Mouse (Mus musculus) heart, embryonic 15.5 days (tissue): ENCODE results near the gene Ndufaf2. TPM values are rescaled to one million over a fixed set of nuclear protein-coding genes. Genes with fewer than 3 reads are reported as not detected.

ENCODE experiments used
- ATAC-seq: fragments of 200-750 bp; cut with Nextera tagmentation; replicated peaks from 2 replicates; pipeline ENCODE4 v1.8.0; 2017; ENCODE audit warnings: low read depth, moderate TSS enrichment; ENCODE audit not compliant: insufficient number of reproducible peaks, insufficient read depth, low FRiP score
- H3K27ac ChIP-seq: fragments of 300-500 bp; sonication (generic); 2 replicates; pipeline ENCODE4 v1.5.1; 2015; ENCODE audit warnings: mild to moderate bottlenecking, inconsistent platforms
- H3K27me3 ChIP-seq: fragments of 300-500 bp; sonication (generic); 2 replicates; pipeline ENCODE4 v1.6.1; 2015; ENCODE audit warnings: inconsistent platforms
- H3K36me3 ChIP-seq: fragments of 300-500 bp; sonication (generic); 2 replicates; pipeline ENCODE4 v1.6.1; 2015; ENCODE audit warnings: mild to moderate bottlenecking, inconsistent platforms
- H3K4me1 ChIP-seq: fragments of 300-500 bp; sonication (generic); replicated peaks from 2 replicates; pipeline ENCODE4 v1.6.1; 2015; ENCODE audit warnings: inconsistent platforms
- H3K4me2 ChIP-seq: fragments of 300-500 bp; sonication (generic); 2 replicates; pipeline ENCODE4 v1.6.1; 2015; ENCODE audit warnings: inconsistent platforms, mild to moderate bottlenecking, moderate library complexity
- H3K4me3 ChIP-seq: fragments of 300-500 bp; sonication (generic); 2 replicates; pipeline ENCODE4 v1.5.1; 2015; ENCODE audit warnings: mild to moderate bottlenecking, inconsistent platforms
- H3K9ac ChIP-seq: fragments of 300-500 bp; sonication (generic); 2 replicates; pipeline ENCODE4 v1.6.1; 2015; ENCODE audit warnings: mild to moderate bottlenecking, inconsistent platforms
- H3K9me3 ChIP-seq: fragments of 300-500 bp; sonication (generic); replicated peaks from 2 replicates; pipeline ENCODE4 v1.6.1; 2016; ENCODE audit warnings: inconsistent platforms
- WGBS: fragments of 180-500 bp; shearing (Covaris S2); methylation state at CpG from one replicate; pipeline ENCODE4 v1.1.7; 2015; ENCODE audit warnings: mixed read lengths; 5-methylcytosine and 5-hydroxymethylcytosine counted together
- polyA plus RNA-seq: library from polyadenylated mRNA; unstranded; fragments of >200 nt; fragmentation: Nextera tagmentation; extraction: Ambion mirVana; gene quantifications from 2 replicates; pipeline ENCODE4 v1.2.1, GENCODE M21; 2015

The Ndufaf2 gene
- polyA plus RNA-seq, 1 experiment from 2014 or later, result 58.8 TPM

- Histone ChIP-seq H3K9ac (no peak overlapping the region), H3K4me1 (no peaks in the 10 kb centered on the region), H3K27ac (no peak overlapping the region), H3K27me3 (no peaks in the 10 kb centered on the region), H3K36me3 (no peaks in the 10 kb centered on the region), H3K4me3 (no peak overlapping the region), H3K4me2 (no peak overlapping the region), H3K9me3 (no peaks in the 10 kb centered on the region)
- ATAC-seq, result no peak
- WGBS, result 41% methylated on average over 3 of the region's 3 CpGs
Observed at GRCm38 (mm10) chr13:108056896-108057295, 101.5 kb downstream of the Ndufaf2 start.

DNA sequence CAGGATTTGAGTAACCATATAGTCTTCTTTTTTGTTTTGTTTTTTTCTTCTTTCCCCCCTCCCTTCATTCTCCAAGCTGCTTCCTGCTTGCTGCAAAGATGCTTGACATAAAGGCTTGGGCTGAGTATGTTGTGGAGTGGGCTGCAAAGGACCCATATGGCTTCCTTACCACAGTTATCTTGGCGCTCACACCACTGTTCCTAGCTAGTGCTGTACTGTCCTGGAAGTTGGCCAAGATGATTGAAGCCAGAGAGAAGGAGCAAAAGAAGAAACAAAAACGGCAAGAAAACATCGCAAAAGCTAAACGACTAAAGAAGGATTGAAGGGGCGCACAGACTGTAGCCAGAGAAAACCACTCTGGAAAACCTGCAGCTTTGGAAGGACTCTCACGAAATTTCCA lies 111.1 kb downstream of the Ndufaf2 start:
- Histone ChIP-seq H3K4me3 (no peak overlapping the region), H3K27ac (no peak overlapping the region), H3K27me3 (no peaks in the 10 kb centered on the region), H3K4me2 (no peak overlapping the region), H3K9me3 (no peaks in the 10 kb centered on the region), H3K36me3 (peaks cover 8% of the 10 kb centered on the region), H3K9ac (no peak overlapping the region), H3K4me1 (peaks cover 19% of the 10 kb centered on the region)
- 80% methylated on average over 6 of the region's 6 CpGs for WGBS
- ATAC-seq, result no peak

- Histone ChIP-seq H3K4me1 (peaks cover 19% of the 10 kb centered on the region), H3K4me2 (no peak overlapping the region), H3K4me3 (no peak overlapping the region), H3K36me3 (peaks cover 8% of the 10 kb centered on the region), H3K27ac (no peak overlapping the region), H3K27me3 (no peaks in the 10 kb centered on the region), H3K9ac (no peak overlapping the region), H3K9me3 (no peaks in the 10 kb centered on the region)
- no peak for ATAC-seq
- WGBS, result 78% methylated on average over 6 of the region's 6 CpGs
Observed at GRCm38 (mm10) chr13:108046891-108047290, 111.5 kb downstream of the Ndufaf2 start.

DNA sequence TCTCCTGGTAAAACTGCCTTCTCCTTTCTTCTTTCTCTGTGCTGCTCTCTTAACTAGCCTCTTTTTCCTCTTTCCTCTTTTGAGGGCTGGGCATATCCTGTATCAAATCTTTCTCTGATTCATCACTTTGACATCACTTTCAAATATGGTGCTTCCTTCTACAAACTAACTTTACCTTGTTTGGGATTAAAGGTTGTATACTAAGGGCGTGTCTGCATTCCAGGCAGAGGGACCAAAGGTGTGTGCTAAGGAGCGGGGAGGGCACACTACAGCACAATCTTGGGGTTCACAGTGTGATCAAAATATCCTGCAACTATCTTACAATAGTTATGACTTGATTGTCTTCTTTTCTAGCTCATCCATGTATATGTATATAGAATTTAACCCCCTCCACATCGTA lies 112.4 kb downstream of the Ndufaf2 start:
- H3K4me3 ChIP-seq, result no peak overlapping the region
- H3K4me1 ChIP-seq, result peaks cover 21% of the 10 kb centered on the region
- H3K27ac ChIP-seq, result no peak overlapping the region
- WGBS, result 95% methylated on average over 3 of the region's 3 CpGs
- H3K9ac ChIP-seq, result no peak overlapping the region
- ATAC-seq, result no peak
- no peaks in the 10 kb centered on the region for H3K9me3 ChIP-seq
- H3K27me3 ChIP-seq, result no peaks in the 10 kb centered on the region
- H3K36me3 ChIP-seq, result peaks cover 8% of the 10 kb centered on the region
- H3K4me2 ChIP-seq, result no peak overlapping the region

DNA sequence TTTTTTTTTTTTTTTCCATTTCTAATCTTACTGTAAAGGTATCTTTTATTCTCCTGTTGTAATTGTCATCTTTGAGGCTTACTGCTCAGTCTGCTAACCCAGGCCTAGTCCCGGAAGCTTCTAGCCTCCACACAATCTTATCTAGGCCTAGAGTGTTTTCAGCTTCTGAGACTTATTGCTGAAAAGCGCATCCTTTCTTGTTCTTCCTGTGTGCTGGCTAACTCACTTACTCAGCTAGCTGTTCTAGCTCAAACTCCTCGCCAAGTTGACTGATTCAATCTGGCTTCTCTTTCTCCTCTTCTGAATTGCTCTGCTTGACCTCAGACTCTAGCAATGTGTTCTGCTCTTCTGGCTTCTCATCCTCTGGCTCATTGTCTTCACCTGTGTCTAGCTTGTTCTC lies 112.8 kb downstream of the Ndufaf2 start:
- ATAC-seq, result no peak
- Histone ChIP-seq H3K4me2 (no peak overlapping the region), H3K4me3 (no peak overlapping the region), H3K9me3 (no peaks in the 10 kb centered on the region), H3K9ac (no peak overlapping the region), H3K27me3 (no peaks in the 10 kb centered on the region), H3K27ac (no peak overlapping the region), H3K36me3 (peaks cover 8% of the 10 kb centered on the region), H3K4me1 (peaks cover 21% of the 10 kb centered on the region)
- 48% methylated on average over 3 of the region's 3 CpGs for WGBS

DNA sequence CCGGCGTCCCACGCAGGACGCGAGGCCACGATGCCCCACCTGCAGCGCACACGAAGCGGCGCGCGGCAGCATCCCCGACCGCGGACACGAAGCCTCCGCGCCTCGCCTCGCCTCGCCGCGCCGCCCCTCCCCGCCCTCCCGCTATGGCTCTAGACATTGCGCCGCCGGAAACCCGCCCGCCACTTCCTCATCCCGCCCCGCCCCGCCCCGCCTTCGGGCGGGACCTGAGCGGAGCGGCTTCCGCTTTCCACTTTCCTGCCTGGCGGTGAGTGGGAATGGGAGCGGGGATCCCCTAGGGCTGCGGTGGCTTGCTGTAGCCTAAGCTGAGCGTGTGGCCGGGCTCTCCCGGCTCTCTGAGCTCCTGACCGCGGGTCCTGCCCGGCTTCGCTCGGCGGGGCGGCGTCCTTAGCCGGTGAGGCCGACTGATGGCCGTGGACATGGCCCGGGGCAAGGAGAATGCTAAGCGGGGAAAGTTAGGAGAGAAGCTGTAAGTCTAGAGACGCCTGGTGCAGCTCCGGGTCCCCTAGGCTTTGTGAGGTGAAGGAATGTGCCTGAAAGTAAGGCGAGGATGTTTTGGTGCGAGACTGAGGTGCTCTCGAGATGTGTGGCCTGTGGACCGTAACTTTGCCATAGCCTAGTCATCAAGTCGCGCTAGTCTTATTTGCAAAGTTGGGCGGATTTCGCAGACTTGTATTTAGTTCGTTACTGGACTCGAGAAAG lies 114.0 kb downstream of the Ndufaf2 start, which contains the start of gene Smim15:
Gene Smim15 (plus strand): TSS at position 225 of the 720 bp plus-strand sequence.
- peak within 1 kb of the TSS; percentile 84 for H3K4me2 ChIP-seq
- H3K4me1 ChIP-seq, result peaks cover 23% of the 10 kb centered on the region
- no peaks in the 10 kb centered on the region for H3K9me3 ChIP-seq
- peaks cover 8% of the 10 kb centered on the region for H3K36me3 ChIP-seq
- ATAC-seq, result peak; percentile 98
- under 1% methylated on average over 70 of the region's 71 CpGs for WGBS
- H3K27ac ChIP-seq, result peak within 1 kb of the TSS; percentile 98
- peak within 1 kb of the TSS; percentile 99 for H3K9ac ChIP-seq
- H3K27me3 ChIP-seq, result 0 out of 2 replicates have a peak, but pooled peaks cover 3% of the 10 kb centered on the region
- peak within 1 kb of the TSS; percentile 100 for H3K4me3 ChIP-seq

- 5% methylated on average over 23 of the region's 23 CpGs for WGBS
- Histone ChIP-seq H3K27me3 (0 out of 2 replicates have a peak, but pooled peaks cover 3% of the 10 kb centered on the region), H3K4me2 (peak overlapping the region; percentile 84), H3K9me3 (no peaks in the 10 kb centered on the region), H3K4me3 (peak overlapping the region; percentile 100), H3K27ac (peak overlapping the region; percentile 98), H3K4me1 (peaks cover 23% of the 10 kb centered on the region), H3K36me3 (peaks cover 8% of the 10 kb centered on the region), H3K9ac (peak overlapping the region; percentile 99)
- ATAC-seq, result peak; percentile 41
Observed at GRCm38 (mm10) chr13:108043431-108044221, 114.8 kb downstream of the Ndufaf2 start.

DNA sequence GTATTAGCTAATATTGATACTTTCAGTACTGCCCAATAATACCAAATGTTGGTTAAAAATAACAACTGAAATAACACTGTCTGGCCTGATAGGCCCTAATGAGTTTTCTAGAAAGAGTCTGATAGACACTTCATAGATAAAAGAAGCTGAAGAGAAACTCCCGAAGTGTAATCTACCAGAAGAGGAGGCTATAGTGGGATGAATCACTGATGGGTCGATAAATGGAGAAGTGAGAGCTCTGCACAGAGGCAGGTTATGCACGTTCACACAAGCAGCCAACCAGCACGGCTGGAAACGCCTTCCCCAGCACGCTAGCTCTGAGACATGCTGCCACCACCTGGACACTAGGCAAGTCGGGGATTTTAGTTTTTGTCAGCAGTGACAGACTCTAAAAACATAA lies 117.1 kb downstream of the Ndufaf2 start:
- no peaks in the 10 kb centered on the region for H3K9me3 ChIP-seq
- no peak overlapping the region for H3K27ac ChIP-seq
- no peaks in the 10 kb centered on the region for H3K36me3 ChIP-seq
- H3K4me3 ChIP-seq, result no peak overlapping the region
- no peak for ATAC-seq
- H3K9ac ChIP-seq, result no peak overlapping the region
- 1% methylated on average over 7 of the region's 7 CpGs for WGBS
- H3K4me2 ChIP-seq, result 0 out of 2 replicates have a peak overlapping the region, but pooled peaks have one; percentile 18
- 0 out of 2 replicates have a peak, but pooled peaks cover 3% of the 10 kb centered on the region for H3K27me3 ChIP-seq
- H3K4me1 ChIP-seq, result peaks cover 23% of the 10 kb centered on the region

- peaks cover 17% of the 10 kb centered on the region for H3K4me1 ChIP-seq
- H3K27me3 ChIP-seq, result 0 out of 2 replicates have a peak, but pooled peaks cover 3% of the 10 kb centered on the region
- no peak overlapping the region for H3K9ac ChIP-seq
- H3K4me3 ChIP-seq, result no peak overlapping the region
- no peaks in the 10 kb centered on the region for H3K9me3 ChIP-seq
- no peak overlapping the region for H3K27ac ChIP-seq
- H3K36me3 ChIP-seq, result no peaks in the 10 kb centered on the region
- no peak for ATAC-seq
- H3K4me2 ChIP-seq, result no peak overlapping the region
- WGBS, result 76% methylated on average over 3 of the region's 3 CpGs
Observed at GRCm38 (mm10) chr13:108040451-108040850, 118.0 kb downstream of the Ndufaf2 start.

GRCm38 (mm10) chr13:108039902-108040301 lies 118.5 kb downstream of the Ndufaf2 start:
- Histone ChIP-seq H3K9ac (no peak overlapping the region), H3K4me2 (no peak overlapping the region), H3K27ac (no peak overlapping the region), H3K4me1 (peaks cover 14% of the 10 kb centered on the region), H3K36me3 (no peaks in the 10 kb centered on the region), H3K27me3 (0 out of 2 replicates have a peak, but pooled peaks cover 3% of the 10 kb centered on the region), H3K4me3 (no peak overlapping the region), H3K9me3 (no peaks in the 10 kb centered on the region)
- no peak for ATAC-seq
- WGBS, result 50% methylated on average over 9 of the region's 9 CpGs

- Histone ChIP-seq H3K9me3 (no peaks in the 10 kb centered on the region), H3K4me2 (no peak overlapping the region), H3K27ac (no peak overlapping the region), H3K4me3 (no peak overlapping the region), H3K27me3 (0 out of 2 replicates have a peak, but pooled peaks cover 3% of the 10 kb centered on the region), H3K4me1 (peaks cover 14% of the 10 kb centered on the region), H3K36me3 (no peaks in the 10 kb centered on the region), H3K9ac (no peak overlapping the region)
- no peak for ATAC-seq
- 59% methylated on average over 6 of the region's 6 CpGs for WGBS
Observed at GRCm38 (mm10) chr13:108039375-108039774, 119.0 kb downstream of the Ndufaf2 start.
